Mouse (Mus musculus): ENCODE results near the gene Zfp786.
"Not testable (repeated sequence)": the region's sequence is repeated elsewhere in the genome, so short reads cannot be mapped to it uniquely, and the experiment has no call there.

Gene Zfp786

DNA sequence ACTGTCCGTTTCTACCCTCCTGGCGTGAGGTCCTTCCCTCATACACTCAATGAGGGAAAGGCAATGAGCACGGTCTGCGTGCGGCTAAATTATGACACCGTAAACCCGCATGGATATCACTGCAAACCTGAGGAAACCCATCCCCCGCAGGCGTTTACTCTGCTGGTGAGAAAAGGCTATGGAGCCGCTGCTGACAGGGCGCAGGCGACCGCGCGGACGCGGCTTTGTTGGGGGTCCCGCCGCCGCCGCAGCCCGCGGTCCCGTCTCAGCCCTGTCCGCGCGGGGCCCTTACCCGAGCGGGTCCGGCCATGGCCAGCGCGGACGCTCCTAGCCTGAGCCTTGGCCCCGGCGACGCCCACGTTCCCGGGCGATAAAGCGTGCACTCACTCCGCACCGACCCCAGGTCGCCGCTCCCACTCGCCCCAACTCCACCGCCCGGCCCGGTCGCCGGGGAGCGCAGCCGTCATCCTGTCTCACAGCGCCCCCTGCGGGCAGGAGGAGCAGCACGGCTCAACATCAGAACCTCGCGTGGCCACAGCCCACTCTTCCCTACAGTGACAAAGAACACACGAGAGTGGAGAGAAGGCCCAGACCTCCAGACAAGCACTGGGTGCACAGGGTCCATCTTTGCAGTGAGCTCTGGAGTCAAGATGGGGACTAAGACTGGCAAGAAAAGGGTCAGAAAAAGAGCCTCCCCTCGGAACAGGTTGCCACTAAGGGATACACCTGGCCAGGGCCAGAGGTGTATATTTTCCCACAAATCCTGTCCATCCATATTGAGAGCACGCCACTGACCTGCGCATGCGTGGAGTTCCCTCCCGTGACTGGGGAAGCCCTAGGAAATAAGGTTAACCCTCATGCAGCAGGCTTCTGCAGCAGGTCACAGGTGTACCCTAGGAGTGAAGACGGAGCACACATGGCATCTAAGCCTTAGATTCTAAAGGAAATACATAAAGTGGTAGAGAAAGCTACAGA lies at the start of gene Zfp786:
TSS of gene Zfp786 (minus strand) at position 764 of the 975 bp plus-strand sequence.
- DNase-seq: peak; percentile 93

DNA sequence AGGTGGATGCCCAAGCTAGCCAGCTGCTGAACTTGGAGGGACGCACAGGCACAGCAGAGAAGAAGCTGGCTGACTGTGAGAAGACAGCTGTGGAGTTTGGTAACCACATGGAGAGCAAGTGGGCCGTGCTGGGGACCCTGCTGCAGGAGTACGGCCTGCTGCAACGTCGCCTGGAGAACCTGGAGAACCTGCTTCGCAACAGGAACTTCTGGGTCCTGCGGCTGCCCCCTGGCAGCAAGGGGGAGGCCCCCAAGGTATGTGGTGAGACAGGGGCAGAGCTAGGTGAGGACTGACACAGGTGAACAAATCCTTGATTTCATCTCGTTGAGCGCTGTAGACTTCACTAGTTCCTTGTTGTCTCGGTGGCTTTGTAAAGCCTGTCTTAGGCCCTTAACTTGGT lies 49.5 kb upstream of the Zfp786 start:
- DNase-seq: no peak

DNA sequence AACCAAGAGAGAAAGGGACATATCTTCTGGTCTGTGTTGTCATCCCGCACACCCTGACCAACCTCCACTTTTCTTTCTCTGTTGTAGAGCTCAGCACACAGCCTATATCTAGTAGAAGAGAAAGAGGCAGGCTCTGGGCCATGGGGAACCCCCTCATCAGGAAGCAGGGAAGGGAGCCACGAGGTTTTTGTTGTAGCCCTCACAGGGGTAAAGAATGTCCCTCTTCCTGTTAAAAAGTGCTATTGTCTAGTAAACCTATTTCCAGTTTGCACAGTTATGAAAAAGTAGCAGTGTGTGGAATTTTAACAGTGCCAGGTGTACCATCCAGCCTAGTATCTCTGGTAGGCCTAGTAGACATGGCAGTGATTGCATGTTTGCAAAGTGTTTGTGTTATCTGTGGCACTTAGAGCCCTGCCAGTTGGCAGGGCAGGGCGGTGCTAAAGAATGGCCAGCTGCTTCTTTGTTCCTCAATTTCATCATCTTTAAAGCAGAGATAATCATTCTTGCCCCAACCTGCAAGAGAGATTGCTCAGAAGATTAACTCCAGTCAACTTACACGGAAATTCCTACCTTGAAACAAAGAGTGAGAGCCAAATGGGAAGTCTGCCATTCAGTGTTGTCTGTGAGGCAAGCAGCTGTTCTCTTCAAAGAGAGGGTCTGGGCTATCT lies 48.5 kb upstream of the Zfp786 start:
- DNase-seq: no peak

DNA sequence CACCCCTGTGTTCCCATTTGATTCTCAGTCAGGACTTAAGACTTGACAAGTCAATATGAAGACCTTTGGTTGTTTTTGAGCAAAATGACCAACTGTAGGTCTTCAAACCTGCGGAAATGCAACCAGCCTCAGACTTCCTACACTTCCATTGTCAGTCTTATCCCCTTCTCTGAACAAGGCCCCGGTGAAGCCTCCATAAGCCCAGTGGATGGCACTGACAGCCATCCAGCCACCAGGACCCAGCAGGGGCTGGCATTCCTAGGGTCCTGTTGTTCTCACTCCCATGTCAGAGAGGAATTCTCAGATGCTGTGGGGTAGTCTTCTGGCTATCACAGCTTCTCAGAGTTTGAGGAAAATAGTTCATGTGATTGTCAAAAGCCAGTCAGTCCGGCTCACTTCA lies 47.9 kb upstream of the Zfp786 start:
- no peak for DNase-seq

DNA sequence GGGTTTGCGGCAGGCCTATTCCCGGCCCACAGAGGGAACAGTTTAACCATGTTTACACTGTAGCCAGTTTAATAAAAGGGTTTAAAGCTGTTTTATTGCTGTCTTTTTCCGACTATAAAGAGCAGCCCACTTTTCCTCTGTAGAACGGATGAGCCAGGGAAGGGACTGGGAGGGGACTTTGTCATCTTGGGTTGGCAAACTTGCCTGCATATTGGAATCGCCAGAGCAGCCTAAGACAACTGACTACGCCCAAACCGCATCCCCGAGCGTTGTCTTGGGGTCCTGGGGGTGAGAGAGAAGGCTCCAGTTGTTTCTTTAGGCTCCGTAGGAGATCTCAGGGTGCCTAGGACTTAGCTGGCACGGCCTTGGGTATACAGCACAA lies 47.5 kb upstream of the Zfp786 start:
- peak; percentile 43 for DNase-seq

DNA sequence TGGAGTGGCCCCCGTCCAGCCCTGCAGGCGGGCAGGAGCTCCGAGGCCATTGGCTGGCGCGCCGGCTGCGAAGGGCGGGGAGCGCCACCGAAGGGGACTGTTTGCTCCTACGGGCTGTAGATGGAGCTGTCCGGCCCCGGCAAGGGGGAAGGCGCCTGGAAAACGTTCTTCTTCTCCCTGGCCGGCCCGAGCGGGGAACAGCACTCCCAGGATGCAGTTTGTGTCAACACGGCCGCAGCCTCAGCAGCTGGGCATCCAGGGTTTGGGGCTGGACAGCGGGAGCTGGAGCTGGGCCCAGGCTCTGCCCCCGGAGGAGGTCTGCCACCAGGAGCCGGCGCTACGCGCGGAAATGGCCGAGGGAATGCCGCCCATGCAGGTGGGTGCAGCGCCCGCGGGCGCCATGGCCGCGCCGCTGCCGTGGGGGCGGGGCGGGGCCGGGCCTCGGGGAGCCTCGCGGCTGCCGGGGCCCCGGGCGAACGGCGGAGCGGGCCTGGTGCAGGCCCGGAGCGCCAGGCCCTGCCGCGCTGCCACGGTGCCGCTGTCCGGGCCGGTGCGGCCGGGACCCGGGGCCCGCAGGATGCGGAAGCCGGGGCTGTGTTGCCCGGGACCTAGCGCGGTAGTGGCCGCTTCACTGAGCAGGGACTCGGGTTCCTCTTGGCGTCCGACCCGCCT lies 46.9 kb upstream of the Zfp786 start:
- DNase-seq: peak; percentile 90

DNA sequence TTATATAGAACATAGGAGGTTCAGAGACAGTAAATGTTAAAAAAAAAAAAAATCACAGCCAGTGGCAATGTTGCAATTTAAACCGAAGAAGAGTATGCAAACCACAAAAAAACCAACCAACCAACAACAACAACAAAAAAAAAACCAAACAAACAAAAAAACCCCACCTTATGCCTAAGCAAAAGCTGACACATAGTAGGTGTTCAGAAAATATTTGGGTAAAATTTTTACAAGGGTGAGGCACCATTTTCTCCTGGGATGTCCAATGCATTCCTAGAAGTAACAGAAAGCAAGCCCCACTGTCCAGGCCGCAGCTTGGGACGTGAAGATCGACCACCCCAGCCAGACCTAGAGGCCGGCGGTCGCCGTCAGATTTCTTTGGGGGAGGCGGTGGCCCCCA lies 46.4 kb upstream of the Zfp786 start, which contains the start of gene Zfp282:
TSS of gene Zfp282 (plus strand) at position 147 of the 400 bp plus-strand sequence.
- no peak for DNase-seq

DNA sequence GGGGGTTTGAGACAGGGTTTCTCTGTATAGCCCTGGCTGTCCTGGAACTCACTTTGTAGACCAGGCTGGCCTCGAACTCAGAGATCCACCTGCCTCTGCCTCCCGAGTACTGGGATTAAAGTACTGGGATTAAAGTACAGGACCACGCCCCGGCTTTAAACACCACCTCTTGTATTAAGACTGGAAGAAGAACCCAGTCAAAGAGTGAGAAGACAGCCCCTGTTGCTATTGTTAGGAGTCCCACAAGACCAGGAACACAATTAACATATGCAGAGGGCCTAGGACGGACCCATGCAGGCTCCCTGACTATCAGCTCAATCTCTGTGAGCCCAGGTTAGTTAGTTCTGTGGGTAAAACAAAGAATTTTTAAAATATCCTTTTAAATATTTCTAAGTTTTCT lies 41.6 kb upstream of the Zfp786 start:
- DNase-seq: no peak

DNA sequence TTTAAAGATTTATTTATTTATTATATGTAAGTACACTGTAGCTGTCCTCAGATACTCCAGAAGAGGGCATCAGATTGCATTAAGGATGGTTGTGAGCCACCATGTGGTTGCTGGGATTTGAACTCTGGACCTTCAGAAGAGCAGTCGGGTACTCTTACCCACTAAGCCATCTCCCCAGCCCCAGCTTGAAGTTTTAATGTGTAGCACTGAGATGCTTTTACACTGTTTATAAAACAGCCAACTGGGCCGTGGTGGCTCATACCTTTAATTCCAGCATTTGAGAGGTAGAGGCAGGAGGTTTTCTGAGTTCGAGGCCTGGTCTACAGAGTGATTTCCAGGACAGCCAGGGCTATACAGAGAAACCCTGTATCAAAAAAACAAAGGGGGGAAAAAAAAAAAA lies 27.1 kb upstream of the Zfp786 start:
- DNase-seq: not testable (repeated sequence)

DNA sequence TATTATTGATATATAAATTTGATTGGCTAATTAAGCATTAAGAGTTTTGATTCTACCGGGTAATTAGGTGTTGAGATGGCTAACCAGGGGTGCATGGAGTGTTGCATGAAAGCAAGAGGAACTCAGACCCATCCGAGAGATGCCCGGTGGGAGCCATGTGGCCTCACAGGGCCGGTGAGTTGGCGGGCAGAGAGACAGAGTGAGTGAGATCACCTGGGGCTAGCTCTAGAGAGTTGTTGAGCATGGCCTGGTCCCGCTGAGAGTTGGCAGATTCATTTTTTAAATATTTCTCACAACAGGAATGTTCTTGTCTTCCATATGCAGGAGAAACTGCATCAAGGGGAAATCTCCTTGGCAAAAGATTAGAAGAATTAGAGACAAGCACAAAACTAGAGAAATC lies 26.6 kb upstream of the Zfp786 start:
- no peak for DNase-seq

DNA sequence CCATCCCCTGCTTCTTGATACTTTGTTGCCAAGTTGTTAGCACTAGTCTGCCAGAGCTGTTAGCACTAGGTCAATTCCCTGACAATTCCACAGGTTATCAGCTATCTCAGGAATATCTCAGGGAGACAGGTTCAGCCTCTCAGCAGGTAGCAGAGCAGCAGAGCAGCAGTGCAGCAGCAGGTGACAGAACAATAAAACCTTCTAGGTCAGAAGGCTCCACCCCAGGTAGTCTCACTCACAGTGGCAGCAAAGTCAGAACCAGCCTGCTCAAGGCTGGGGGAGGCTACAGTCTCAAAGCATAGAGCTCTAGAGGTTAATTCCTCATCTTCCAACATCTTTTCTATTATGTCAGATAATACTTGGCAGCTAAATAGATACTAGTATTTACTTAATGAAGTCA lies 15.1 kb upstream of the Zfp786 start:
- DNase-seq: no peak

DNA sequence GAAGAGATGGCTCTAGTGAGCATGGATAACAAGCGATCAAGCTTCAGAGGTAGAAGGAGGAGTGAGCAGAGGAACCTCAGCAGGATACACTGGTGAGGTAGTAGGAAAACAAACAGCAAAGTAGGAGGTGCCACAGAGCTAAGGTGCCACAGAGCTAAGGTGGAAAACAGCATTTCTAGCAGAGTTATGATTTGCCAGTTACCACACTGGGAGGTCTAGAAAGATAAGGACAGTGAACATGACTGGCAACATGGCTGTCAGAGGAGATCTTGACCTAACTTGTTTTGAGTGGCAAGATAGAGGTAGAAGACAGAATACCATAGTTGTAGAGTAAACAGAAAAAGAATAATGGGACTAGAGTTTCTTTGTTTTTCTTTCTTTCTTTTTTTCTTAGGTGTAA lies 11.7 kb upstream of the Zfp786 start:
- no peak for DNase-seq

DNA sequence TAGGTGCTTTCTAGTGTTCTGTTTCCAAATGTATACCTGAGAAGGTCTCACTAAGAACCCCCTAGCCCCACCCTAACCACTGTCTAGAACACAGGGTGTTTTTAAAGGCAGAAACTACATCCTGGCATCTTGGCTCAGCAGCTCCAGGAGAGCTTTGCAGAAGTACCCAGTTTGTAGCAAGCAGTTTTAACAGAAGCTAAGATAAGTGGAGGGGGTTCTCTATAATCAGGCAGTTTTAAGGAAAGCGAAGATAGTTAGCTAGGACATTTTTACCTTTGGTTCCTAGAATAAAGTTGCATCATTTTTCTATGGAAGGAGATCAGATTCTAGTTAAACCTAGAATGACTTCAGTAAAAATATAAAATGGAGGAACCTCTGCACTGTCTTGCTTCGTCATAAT lies 11.2 kb upstream of the Zfp786 start:
- DNase-seq: no peak

DNA sequence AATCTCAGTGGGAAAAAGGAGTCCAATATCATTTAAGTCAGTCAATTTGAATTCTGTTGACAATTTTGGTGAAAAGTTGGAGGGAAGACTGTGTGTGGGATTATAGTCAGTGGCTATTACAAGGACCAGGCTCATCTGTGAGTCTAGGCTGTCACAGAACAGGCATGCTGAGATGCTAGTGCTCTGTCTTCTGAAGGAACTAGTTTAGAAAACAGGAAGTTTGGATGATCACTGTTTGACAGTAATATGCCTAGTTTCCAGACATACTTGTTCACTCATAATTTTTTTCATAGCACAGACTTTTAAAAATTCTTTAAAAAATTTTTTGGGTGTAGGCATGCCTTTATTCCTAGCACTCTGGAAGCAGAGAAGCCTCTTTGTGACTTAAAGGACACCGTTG lies 10.4 kb upstream of the Zfp786 start:
- no peak for DNase-seq

DNA sequence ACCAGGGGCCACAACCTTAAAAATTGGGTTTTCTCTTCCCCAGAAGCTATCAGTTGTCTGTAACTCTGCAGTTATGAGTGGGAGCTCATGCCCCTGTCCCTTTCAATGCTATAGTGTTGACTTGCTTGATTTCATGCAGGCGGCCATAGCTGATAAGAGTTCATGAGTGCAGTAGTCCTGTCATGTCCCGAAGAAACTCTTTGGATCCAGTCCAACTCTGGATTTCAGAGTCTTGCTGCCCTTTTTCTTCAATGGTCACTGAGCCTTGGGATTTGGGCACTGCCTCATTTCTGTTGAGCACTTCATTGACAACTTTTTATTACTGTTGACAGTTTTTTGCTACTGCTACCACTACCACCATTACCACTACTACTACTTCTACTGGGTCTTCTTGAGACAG lies 7.0 kb upstream of the Zfp786 start:
- no peak for DNase-seq

DNA sequence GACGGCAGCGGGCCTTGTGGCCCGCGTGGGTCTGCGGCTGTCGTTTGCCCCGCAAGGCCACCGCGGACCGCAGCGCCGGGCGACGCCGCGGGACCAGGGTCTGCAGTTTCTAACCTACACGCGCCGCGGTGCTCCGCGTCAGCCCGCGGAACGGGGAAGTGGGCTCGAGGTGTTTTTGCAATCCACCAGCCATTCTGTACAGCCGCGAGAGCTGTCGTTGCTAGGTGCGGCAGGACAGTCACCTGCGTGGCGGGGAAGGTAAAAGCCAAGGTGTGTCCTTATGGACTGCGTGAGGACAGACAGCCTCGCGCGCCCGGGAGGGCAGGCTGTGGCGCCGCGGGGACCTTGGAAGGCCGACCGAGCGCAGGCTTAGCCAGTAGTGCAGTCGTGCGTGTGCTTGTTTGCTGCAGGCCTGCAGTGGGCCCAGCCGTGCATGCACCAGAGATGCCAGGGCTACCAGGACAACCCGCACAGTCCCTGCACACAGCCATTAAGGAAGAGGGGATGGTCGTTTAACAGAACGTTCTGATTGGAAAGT lies 5.4 kb upstream of the Zfp786 start:
- DNase-seq: peak; percentile 67

DNA sequence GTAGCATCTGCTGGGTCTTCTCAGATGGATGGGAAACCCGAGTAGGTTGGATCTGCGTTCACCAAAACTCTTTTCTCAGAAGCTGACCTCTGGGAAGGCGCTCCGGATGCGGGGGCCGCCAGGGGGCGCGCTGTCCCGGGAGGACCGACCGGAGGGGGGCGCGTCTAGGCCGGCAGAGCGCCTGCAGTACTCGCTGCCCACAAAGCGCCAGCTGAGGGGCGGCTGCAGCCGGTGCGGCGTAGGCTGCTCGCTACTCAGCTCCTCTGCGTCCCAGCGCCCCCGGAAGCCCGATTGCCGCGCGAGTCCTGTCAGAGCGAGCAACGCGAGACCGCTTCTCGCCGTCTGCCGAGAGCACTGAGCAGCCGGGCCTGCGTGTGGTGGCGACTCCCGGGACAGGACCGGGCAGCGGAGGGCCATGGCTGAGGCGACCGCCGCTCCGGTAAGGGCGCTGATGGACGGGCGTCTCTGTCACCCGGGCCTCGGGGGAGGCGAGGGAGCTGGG lies 4.9 kb upstream of the Zfp786 start, which contains the start of gene Zfp398:
TSS of gene Zfp398 (plus strand) at position 180 of the 502 bp plus-strand sequence.
- DNase-seq: peak; percentile 96

DNA sequence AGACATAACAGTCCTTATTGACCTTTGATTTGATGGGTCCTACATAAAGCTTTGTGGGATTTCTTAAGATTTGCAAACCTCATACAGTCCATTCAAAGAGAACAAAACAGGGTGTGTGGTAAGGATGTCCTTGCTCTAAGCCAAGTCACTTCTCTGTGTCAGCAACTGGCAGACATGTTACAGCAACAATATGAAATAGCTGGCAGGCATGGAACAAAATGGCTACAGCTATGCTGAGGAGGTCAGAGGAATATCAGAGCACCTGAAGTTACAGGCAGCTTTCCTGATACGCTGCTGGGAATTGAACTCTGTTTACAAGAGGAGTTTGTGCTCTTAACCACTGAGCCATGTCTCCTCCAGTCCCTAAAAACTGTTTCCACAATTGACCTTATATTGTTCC lies 1.6 kb upstream of the Zfp786 start:
- no peak for DNase-seq

DNA sequence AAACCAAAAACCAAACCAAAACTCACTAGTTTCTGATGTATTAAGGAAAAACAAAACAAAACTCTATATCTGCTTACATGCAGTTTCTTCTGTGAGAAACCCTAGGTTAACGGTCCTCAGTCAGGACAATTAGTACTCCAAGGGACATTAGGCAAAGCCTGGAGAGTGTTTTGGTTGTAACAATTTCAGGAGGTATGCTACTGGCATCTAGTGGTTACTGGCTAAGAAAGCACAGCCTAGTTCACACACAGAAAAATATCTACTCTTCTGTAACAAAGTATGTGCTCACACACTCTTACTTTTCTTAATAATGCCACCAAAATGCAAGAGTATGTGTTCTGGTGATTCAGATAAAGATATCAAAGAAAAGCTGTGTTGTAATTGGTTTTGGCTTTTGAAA lies 1.7 kb downstream of the Zfp786 start:
- DNase-seq: no peak

DNA sequence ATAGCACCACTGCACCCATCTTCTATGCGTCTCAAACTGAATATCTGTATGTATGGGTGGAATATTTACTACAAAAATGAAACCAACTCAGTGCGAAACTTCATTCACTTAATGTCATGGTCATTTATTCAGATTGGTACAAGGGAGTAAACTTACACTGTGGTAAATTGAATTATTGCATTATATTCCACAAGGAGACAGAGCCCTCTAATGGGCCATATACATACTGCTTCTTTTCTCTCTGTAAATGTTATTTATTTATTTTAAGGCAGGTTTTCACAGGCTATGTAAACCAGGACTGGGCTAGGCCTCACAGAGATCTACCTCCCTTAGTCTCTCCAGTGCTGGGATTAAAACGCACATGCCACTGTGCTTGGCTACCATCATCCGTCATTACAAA lies 3.2 kb downstream of the Zfp786 start:
- no peak for DNase-seq

DNA sequence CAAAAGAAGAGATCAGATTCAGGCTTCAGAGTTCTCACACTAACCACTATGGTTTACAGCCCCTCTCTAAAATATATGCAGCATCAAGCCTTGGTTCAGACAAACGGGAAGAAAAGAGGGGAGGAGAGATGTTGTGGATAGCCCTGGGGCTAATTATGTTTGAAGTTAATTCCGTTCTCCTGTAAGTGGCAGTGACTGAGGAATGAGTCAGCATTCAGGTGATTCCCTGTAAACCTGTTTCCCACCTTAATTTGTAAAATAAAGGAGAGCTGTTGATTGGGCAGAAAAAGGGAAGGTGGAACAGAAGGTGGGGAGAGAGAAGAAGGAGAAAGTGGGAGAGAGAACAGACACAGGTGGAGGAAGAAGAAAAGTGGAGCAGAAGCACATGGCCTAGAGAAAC lies 6.4 kb downstream of the Zfp786 start:
- no peak for DNase-seq

DNA sequence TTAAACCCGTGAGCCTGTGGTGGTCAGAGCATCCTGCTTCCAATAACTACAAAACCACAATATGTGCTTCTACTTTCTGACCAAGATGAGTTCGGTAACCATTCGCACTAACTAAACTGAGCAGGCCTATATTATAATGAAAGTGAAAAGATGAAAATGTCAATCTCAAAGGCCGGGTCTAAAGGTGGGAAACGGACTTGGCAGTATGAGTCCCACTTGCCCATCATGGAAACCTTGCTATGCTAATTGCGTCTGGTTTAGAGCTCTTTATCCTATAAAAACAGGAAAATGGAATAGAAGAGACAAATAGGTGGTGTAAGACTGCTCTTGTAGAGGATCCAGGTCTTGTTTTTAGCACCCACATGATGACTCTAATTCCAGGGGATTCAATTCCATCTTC lies 8.9 kb downstream of the Zfp786 start:
- DNase-seq: no peak

DNA sequence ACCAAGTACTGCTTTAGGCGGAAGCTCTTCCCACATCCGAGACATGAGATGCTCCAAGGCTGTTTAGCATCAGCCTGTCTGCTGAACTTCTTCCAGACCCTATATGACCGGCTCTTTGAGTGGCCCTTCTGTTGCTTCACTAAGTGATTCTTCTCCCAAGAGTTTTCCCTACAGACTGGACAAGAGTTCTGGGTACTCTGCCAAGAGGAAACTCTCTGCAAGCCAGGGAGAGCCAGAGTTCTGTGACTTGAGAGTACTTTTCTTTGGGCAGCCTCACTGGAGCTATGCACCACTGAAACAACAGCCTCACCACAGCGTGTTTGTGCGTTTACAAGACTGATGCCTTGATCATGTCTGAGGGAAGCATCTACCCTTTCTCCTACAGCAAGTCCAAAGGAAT lies 9.4 kb downstream of the Zfp786 start:
- DNase-seq: no peak

Data from liver (tissue).